Mouse (Mus musculus): ENCODE results near the gene Ilf3.

The Ilf3 gene

DNA sequence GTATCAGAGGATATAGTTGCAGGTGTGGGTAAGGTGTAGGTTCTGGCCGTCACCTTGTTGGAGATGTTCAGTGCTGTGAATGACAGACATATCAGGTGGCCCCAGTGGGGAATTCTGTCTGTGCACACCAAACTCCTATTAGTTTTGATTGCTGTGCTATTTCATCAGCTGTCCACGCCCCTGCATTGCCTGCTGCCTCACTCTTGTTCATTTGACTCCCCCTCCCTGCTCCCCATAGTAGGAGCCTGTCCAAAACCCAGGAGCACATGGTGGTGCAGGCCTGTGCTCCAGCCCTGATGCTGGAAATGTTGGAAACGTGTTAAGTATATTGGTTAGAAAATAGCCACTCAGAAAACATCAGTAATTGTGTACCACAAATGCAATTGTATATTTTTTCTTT lies 71.8 kb downstream of the Ilf3 start:
- DNase-seq (ENCODE audit: low spot score): no peak

DNA sequence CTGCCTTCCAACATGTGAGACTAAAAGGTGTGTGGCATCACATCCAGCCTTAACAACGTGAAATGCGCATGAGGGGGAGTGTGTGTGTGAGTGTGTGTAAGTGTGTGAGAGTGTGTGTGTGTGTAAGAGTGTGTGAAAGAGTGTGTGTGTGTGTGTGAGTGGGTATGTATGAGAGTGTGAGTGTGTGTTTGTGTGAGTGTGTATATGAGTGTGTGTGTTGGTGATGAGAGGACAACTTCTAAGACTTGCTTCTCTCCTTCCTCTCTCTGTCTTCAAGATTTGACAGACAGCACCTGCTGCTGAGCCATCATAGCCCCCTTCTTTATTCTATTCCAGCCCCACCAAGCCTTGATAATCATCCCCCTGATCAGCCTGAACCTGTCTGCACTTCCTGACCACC lies 72.2 kb downstream of the Ilf3 start:
- DNase-seq (ENCODE audit: low spot score): no peak

DNA sequence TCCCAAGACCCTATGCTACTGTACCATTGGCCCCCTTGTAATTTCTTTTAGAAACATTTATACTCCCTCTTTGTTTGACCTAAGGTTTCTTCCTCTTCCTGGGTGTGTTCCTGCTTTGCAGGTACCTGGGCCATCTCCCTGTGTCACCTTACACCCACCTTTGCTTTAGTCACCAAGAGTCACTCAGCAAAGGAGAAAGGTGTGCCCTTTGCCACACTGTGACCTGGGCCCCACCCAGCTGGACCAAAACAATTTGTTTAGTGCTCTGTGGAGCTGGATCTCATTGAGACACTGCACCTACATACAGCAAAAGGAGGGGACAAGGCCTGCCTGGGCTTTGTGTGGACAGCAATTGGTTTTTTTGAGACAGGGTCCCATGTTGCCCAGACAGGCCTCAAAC lies 72.7 kb downstream of the Ilf3 start:
- no peak for DNase-seq (ENCODE audit: low spot score)

DNA sequence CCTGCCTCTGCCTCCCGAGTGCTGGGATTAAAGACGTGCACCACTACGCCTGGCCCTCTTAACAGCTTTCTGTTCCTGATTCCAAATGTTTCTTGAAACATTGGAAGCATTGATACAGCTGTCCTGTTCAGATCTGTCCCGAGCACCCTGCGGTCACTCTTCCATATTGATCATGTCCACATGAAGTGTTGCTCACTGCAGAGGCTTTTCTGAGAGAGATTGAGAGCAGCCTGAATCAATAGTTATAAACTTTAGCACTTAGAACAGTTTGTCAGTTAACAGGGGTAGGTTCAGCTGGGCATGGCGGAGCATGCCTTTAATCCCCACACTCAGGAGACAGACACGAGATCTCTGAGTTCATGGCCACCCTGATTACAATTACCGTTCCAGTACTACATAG lies 76.2 kb downstream of the Ilf3 start:
- DNase-seq (ENCODE audit: low spot score): no peak

DNA sequence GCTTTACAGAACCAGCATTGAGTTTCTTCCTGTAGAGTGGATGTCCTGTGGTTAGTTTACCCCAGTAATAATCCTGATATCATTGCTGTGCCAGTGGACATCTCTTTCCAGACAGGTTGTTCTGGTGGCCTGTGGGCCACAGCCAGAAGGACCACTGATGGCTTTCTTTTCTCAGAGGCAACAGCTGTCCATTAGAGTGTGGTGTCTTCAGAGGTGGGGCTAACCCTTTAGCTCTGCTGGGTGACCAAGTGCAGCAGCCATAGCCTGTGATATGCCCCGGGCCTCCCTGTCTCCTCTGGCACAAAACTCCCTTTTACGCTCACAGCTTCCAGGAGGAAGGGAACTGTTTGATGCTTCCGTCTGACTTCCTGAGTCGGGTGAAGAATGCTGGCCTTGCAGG lies 76.9 kb downstream of the Ilf3 start:
- no peak for DNase-seq (ENCODE audit: low spot score)

DNA sequence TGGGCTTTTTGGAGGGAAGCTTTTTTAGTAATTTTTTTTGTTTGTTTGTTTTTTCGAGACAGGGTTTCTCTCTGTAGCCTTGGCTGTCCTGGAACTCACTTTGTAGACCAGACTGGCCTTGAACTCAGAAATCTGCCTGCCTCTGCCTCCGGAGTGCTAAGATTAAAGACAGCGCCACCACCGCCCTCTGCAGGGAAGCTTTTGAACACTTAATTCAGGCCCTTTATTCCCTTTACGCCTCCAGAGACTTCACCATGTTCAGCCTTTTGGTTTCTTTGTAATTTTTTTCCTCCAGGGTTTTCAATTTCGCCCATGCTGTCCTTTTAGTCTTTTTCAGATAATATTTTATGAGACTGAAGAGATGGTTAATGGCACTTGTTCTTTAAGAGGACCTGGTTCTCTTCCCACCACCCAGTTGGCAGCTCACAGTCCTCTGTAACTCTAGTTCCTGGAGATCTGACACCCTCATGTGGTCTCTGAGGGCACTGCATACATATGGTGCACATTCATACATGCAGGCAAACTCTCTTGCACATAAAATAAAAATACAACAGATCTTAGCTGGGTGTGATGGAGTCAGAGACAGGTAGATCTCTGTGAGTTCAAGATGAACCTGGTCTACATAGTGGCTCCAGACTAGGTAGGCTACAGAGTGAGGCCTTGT lies 77.5 kb downstream of the Ilf3 start:
- DNase-seq (ENCODE audit: low spot score): no peak

DNA sequence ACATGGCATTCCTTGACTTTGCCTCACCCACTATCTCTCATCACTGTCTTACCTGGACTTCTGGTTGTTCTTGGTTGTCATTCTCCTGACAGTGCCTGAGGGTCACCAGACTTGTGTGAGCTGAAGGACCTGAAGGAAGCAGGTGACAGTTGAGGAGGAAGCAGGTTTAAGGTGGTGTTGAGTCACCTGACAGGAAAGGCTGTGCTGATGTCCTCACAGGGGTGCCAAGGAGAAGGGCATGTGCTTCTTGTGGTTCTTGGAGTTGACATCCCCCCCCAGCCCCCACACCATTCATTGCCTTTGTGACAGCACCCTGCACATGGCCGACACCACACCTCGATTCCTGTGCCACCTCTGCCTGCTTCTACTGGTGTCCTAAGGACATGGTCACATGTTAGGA lies 80.1 kb downstream of the Ilf3 start:
- DNase-seq (ENCODE audit: low spot score): no peak

DNA sequence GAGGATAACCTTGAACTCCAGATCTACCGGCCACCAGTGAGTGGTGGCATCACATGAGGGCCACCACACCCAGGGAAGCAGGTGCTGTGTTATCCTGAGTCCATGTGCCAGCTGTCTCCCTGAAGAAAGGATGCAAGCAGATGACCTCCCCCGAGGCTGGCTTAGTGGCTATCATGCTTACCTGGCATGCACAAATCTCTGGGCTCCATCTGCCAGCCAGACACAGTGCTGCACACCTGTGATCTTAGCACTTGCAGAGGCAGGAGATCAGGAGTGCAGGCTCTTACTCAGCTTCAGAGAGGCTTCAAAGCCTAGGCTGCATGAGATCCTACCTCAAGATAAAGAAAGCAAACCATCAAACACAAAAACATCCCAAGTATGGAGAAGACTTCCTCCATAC lies 82.0 kb downstream of the Ilf3 start:
- no peak for DNase-seq (ENCODE audit: low spot score)

DNA sequence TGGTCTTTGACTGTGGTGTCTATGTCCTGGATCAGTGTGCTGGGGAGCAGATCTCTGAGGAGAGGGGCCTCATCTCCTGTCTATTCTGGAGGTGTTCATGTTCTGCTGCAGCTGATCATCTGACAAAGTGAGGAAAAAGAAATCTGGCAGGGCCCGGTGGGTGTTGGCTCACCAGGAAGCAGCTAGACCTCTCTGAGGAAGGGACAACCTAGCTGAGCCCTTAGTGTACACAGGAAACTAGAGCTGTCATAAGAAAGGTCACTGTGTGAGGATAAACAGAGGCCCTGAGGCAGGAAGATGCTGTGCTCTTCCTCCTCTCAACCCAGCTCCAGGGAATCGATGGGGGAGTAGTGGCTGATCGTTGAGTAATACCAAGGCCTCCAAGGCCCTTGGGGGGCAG lies 82.6 kb downstream of the Ilf3 start:
- DNase-seq (ENCODE audit: low spot score): no peak

DNA sequence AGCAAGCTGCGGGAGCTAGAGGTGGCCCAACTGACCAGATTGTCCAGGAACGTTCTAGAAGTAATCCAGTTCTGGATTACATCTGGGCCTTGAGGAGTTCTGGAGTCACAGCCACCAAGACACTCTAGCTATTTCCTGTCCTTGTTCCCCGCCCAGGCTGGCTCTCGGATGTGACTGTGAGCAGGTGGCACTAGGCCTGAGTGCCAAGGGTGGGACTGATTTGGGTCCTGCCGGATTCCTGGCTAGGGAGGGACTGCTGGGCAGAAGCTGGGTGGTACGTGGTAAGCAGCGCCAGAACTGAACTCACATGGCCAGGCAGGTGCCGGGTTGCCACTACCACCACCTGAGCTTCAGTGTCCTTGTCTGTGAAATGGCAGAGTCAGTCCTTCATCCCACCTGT lies 83.7 kb downstream of the Ilf3 start:
- DNase-seq (ENCODE audit: low spot score): no peak

DNA sequence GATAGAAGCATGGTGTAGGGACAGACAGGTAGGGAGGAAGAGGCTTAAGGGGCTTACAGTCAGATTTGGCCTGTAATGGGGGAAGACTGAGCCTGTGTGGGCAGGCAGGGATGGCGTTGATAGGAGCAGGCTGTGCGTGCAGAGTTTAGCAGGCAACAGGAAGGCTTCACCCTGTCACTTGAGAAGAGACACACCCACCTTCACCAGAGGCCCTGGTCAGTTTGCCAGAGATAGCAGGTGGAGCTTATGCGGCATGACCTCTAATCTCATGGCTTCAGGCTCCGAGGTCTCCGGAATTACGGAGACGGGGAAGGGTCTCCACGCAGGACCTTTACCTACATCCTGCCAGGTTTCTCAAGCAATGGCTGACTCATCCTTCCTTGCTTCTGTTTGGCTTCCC lies 84.2 kb downstream of the Ilf3 start:
- DNase-seq (ENCODE audit: low spot score): no peak

DNA sequence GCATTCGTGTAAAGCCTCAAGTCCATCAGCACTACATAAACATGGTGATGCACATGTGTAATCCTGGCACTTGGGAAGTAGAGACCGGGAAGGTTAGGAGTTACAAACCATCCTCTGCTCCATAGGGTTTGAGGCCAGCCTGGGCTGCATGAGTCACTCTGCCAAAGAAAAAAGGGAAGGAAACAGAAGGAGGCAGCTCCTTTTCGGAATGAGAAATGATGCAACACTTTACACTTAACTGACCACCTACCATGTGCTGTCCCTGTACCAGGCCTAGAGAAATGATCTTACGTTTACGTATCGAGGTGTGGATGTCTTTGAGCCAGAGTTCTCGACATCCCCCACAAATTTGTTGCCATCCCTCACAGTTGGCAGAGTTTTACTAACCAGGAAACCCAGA lies 85.3 kb downstream of the Ilf3 start:
- no peak for DNase-seq (ENCODE audit: low spot score)

DNA sequence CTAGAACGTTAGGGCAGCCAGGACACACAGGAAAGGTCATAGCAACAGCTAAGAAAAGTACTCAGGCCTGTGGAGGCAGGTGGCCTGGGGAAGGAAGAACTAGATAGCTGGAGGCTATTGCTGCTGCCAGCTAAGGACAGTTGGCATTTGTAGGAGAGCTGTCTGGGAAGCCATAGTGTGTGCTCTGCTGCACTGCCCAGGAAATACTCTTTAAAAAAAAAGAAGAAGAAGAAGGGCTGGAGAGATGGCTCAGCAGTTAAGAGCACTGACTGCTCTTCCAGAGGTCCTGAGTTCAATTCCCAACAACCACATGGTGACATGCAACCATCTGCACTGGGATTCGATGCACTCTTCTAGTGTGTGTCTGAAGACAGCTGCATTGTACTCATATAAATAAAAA lies 85.8 kb downstream of the Ilf3 start:
- no peak for DNase-seq (ENCODE audit: low spot score)

DNA sequence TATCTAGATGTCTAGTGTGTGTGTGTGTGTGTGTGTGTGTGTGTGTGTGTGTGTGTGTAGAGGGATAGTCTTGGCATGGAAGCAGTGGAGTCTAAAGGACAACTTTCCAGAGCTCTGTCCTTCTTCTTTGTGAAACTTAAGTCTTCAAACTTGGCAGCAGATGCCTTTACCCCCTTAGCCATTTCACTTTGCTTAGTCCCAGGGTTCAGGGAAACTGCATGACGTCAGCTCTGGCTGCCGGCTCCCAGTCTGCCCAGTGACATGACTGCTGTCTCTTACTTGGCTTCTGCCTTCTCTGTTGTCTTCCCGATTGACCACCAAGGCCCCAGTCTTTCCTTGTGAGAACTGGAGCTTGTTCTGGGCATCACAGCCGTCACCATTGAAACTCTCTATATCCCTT lies 86.9 kb downstream of the Ilf3 start:
- no peak for DNase-seq (ENCODE audit: low spot score)
